Mouse (Mus musculus) midbrain, embryonic 16.5 days (tissue): ENCODE data around the gene Dynlt3. TPM values are rescaled to one million over a fixed set of nuclear protein-coding genes. Genes with fewer than 3 reads are reported as not detected.

ENCODE experiments used
- polyA plus RNA-seq: library from polyadenylated mRNA; unstranded; fragments of >200 nt; fragmentation: Nextera tagmentation; extraction: Ambion mirVana; gene quantifications from 2 replicates; pipeline ENCODE4 v1.2.1, GENCODE M21; 2015

The Dynlt3 gene
- polyA plus RNA-seq, 1 experiment from 2014 or later = 45.1 TPM

Other genes with a start within 250 kb of the Dynlt3 start
- 0.11 and 0.40 TPM in 2 replicates for gene Cybb, start 175.2 kb downstream of the Dynlt3 start, polyA plus RNA-seq
- gene H2al1o, start 90.6 kb downstream of the Dynlt3 start, polyA plus RNA-seq = not detected in 2 replicates
- not detected in 2 replicates for gene Hypm, start 183.9 kb upstream of the Dynlt3 start, polyA plus RNA-seq
- not detected in 2 replicates for gene H2al3, start 186.7 kb upstream of the Dynlt3 start, polyA plus RNA-seq
- gene Sytl5, start 222.6 kb upstream of the Dynlt3 start, polyA plus RNA-seq = 0.17 and 0.48 TPM in 2 replicates